Mouse (Mus musculus): ENCODE data around the gene Cpm. TPM values are rescaled to one million over a fixed set of nuclear protein-coding genes. Genes with fewer than 3 reads are reported as not detected.

The Cpm gene
- polyA plus RNA-seq, 1 experiment from 2014 or later = 55.7 TPM

DNA sequence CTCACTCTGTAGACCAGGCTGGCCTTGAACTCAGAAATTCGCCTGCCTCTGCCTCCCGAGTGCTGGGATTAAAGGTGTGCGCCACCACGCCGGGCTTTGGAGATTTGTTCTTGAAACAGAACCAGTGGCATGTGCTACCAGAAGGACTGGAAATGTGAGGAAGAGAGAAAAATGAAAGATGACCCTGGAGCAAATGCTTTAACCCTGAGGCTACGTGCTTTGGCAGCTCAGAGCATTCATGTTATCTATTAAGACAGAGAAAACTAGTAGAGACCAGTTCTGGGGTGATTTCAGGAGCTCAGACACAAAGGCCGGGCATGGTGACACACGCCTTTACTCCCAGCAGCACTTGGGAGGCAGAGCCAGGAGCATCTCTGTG, 9.9 kb downstream of the Cpm start:
- Histone ChIP-seq H3K4me3 (ENCODE audit: low read depth, low read length) (no peak overlapping the region), H3K27me3 (replicated peaks; ENCODE audit: control insufficient read depth, insufficient read depth, low read length) (no peaks in the 10 kb centered on the region), H3K9me3 (ENCODE audit: control insufficient read depth, low read length) (no peaks in the 10 kb centered on the region), H3K27ac (ENCODE audit: low read depth, low read length) (no peak overlapping the region), H3K4me2 (no peak overlapping the region), H3K4me1 (replicated peaks; ENCODE audit: control insufficient read depth, insufficient read depth, low read length) (peaks cover 11% of the 10 kb centered on the region; the same call in 1 of the 2 replicates), H3K36me3 (ENCODE audit: control insufficient read depth, insufficient read depth, low read length) (no peaks in the 10 kb centered on the region), H3K9ac (ENCODE audit: low read depth, low read length) (no peak overlapping the region)
- ATAC-seq (replicated peaks; ENCODE audit: low FRiP score) (no peak), DNase-seq (ENCODE audit: low spot score) (no peak)
- WGBS = 83% methylated on average over 8 of the region's 8 CpGs

DNA sequence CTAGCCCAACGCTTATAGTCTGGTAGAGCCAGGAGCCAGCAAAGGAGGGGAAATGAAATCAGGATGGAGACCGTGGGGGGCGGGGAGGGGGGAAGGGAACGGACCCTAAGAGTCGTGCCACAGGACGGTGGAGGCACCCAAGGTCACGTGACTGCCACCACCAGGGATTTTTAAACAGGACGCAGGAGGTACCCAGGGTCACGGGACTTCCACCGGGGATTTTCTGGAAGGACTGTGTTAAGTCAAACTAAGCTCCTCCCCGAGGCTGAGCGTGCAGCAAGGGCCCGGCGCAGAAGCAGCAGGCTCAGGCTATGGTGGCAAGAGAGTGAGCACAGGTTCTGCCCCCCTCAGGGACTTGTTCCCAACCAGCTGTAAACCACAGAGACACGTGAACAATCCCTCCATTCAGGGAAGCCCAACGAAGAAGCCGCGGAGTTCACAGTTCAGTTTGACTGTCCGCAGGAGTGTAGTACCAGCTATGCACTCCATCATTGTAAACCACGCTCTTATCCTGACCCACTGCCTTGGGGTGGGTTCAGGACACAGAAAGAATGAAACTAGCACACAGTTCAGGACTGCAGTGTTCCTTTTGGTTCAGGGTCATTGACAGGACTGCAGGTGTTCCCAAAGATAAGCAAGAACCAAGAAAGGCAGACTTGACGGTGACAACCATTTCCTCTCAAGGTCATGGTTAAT, 10.7 kb downstream of the Cpm start:
- WGBS = 34% methylated on average over 21 of the region's 21 CpGs
- no peak overlapping the region for H3K27ac ChIP-seq (ENCODE audit: low read depth, low read length)
- ATAC-seq (replicated peaks; ENCODE audit: low FRiP score) = peak; percentile 47
- H3K36me3 ChIP-seq (ENCODE audit: control insufficient read depth, insufficient read depth, low read length) = no peaks in the 10 kb centered on the region
- no peak overlapping the region for H3K9ac ChIP-seq (ENCODE audit: low read depth, low read length)
- H3K27me3 ChIP-seq (replicated peaks; ENCODE audit: control insufficient read depth, insufficient read depth, low read length) = no peaks in the 10 kb centered on the region
- DNase-seq (ENCODE audit: low spot score) = no peak
- H3K9me3 ChIP-seq (ENCODE audit: control insufficient read depth, low read length) = no peaks in the 10 kb centered on the region
- no peak overlapping the region for H3K4me3 ChIP-seq (ENCODE audit: low read depth, low read length)
- H3K4me2 ChIP-seq = peak overlapping the region; percentile 54
- peaks cover 11% of the 10 kb centered on the region; the same call in 1 of the 2 replicates for H3K4me1 ChIP-seq (replicated peaks; ENCODE audit: control insufficient read depth, insufficient read depth, low read length)

DNA sequence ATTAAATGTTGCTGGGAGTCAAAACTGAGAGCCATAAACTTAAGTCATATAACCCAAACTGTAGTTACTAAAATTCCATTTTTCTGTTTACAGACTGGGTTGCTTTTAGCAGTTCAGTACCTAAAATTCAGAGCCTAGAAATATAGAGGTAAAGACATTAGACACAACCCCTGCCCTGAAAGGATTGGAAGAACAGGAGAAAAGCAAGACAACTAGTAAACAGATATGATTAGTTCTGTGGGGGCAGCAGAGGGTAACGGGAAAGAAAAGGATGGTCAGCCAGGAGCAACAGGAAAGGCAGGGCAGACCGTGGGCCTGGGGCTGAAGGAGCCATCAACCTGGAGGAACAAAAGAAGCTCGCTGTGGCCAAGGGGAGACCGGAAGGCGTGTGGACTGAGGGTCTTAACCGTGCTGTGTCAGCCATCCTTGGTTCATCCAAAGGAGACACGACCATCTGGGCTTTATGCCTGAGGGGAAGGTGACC, 11.3 kb downstream of the Cpm start:
- Histone ChIP-seq H3K9ac (ENCODE audit: low read depth, low read length) (no peak overlapping the region), H3K9me3 (ENCODE audit: control insufficient read depth, low read length) (no peaks in the 10 kb centered on the region), H3K4me3 (ENCODE audit: low read depth, low read length) (no peak overlapping the region), H3K27ac (ENCODE audit: low read depth, low read length) (no peak overlapping the region), H3K27me3 (replicated peaks; ENCODE audit: control insufficient read depth, insufficient read depth, low read length) (no peaks in the 10 kb centered on the region), H3K4me2 (no peak overlapping the region), H3K36me3 (ENCODE audit: control insufficient read depth, insufficient read depth, low read length) (no peaks in the 10 kb centered on the region), H3K4me1 (replicated peaks; ENCODE audit: control insufficient read depth, insufficient read depth, low read length) (peaks cover 11% of the 10 kb centered on the region; the same call in 1 of the 2 replicates)
- ATAC-seq (replicated peaks; ENCODE audit: low FRiP score) (no peak), DNase-seq (ENCODE audit: low spot score) (no peak)
- WGBS = 66% methylated on average over 7 of the region's 7 CpGs

DNA sequence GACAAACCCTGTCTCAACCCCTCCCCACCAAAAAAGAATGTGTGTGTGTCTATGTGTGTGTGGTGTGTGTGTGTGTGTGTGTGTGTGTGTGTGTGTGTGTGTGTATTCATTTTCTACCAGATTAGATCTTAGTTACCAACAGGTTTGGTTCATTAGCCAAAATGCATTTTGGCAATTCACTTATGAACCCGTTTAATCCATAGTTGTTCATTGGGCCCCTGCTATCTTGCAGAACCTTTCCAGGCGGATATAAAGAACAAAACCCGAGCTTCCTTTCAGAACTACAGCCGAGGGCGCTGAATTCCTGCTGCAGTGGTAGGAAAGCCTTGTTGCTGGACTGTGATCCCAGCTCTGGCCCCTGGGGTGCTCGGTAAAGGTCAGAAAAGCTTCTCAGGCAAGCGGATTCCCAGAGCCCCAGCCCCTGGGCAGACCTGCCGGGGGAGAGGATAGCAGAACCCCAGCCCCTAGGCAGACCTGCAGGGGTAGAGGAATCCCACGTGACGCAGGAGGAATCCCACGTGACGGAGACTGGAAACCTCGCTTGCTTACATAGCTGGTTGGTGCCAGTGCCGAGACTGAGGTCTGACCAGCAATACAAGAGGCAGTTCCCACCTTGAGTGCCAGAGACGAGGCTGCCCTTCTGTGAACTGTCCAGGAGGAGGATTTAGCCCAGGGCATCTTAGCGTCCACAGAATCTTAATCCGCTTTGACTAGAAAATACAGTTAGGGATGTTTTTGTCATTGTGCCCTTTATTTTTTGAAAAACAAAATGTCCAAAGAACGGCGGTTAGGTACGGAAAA, 12.3 kb downstream of the Cpm start:
- Histone ChIP-seq H3K9me3 (ENCODE audit: control insufficient read depth, low read length) (no peaks in the 10 kb centered on the region), H3K9ac (ENCODE audit: low read depth, low read length) (no peak overlapping the region), H3K4me3 (ENCODE audit: low read depth, low read length) (no peak overlapping the region), H3K27me3 (replicated peaks; ENCODE audit: control insufficient read depth, insufficient read depth, low read length) (no peaks in the 10 kb centered on the region), H3K4me2 (no peak overlapping the region), H3K27ac (ENCODE audit: low read depth, low read length) (no peak overlapping the region), H3K36me3 (ENCODE audit: control insufficient read depth, insufficient read depth, low read length) (no peaks in the 10 kb centered on the region), H3K4me1 (replicated peaks; ENCODE audit: control insufficient read depth, insufficient read depth, low read length) (peaks cover 11% of the 10 kb centered on the region; the same call in 1 of the 2 replicates)
- DNase-seq (ENCODE audit: low spot score) (no peak), ATAC-seq (replicated peaks; ENCODE audit: low FRiP score) (peak; percentile 23; the same call in 1 of the 2 replicates)
- WGBS = 64% methylated on average over 20 of the region's 20 CpGs

DNA sequence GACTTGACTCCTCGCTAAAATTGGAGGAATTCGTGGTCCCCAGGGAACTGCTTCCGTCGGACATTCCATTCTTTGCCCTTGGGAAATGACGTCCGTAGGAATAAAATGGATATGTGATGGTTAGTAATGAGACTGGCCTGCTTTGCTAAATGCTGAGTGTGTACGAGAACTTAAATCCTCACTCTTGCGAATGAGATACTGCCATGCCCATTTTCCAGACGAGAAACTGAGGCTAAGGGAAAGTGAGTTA, 12.8 kb downstream of the Cpm start:
- Histone ChIP-seq H3K9ac (ENCODE audit: low read depth, low read length) (no peak overlapping the region), H3K9me3 (ENCODE audit: control insufficient read depth, low read length) (no peaks in the 10 kb centered on the region), H3K27me3 (replicated peaks; ENCODE audit: control insufficient read depth, insufficient read depth, low read length) (no peaks in the 10 kb centered on the region), H3K4me2 (no peak overlapping the region), H3K36me3 (ENCODE audit: control insufficient read depth, insufficient read depth, low read length) (no peaks in the 10 kb centered on the region), H3K27ac (ENCODE audit: low read depth, low read length) (no peak overlapping the region), H3K4me1 (replicated peaks; ENCODE audit: control insufficient read depth, insufficient read depth, low read length) (peaks cover 11% of the 10 kb centered on the region; the same call in 1 of the 2 replicates), H3K4me3 (ENCODE audit: low read depth, low read length) (no peak overlapping the region)
- no peak for DNase-seq (ENCODE audit: low spot score)
- ATAC-seq (replicated peaks; ENCODE audit: low FRiP score) = no peak
- 81% methylated on average over 9 of the region's 9 CpGs for WGBS

DNA sequence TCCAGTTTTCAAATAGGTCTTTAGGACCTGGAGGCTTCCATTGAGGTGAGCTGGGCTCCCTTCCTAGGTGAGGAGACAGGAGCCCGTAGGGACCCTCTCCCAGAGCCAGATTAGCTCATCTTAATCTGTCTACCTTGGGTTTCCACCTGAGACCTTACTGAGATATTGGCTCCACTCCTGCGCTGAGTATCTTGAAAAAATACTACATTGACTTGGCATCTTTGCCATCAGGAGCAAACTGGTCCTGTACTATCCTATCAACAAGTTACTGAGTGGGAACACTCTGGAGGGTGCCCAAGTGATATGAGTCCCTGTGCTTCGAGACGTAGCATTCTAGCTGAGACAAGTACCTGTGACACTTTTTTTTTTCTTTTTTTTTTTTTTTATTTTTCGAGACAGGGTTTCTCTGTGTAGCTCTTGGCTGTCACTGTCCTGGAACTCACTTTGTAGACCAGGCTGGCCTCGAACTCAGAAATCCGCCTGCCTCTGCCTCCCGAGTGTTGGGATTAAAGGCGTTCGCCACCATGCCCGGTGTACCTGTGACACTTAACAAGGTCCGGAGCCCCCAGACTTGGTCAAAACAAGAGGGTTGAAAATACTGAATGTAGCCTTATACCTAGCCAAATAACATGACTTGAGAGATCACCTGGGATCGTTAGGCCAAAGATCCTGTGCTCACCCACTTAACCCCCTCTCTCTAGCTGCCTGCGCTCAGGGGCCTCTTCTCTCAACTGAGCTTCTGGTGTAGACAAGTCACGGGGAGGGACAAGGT, 13.4 kb downstream of the Cpm start:
- Histone ChIP-seq H3K9me3 (ENCODE audit: control insufficient read depth, low read length) (no peaks in the 10 kb centered on the region), H3K9ac (ENCODE audit: low read depth, low read length) (no peak overlapping the region), H3K4me2 (no peak overlapping the region), H3K36me3 (ENCODE audit: control insufficient read depth, insufficient read depth, low read length) (no peaks in the 10 kb centered on the region), H3K27ac (ENCODE audit: low read depth, low read length) (no peak overlapping the region), H3K4me3 (ENCODE audit: low read depth, low read length) (no peak overlapping the region), H3K27me3 (replicated peaks; ENCODE audit: control insufficient read depth, insufficient read depth, low read length) (no peaks in the 10 kb centered on the region), H3K4me1 (replicated peaks; ENCODE audit: control insufficient read depth, insufficient read depth, low read length) (peaks cover 11% of the 10 kb centered on the region; the same call in 1 of the 2 replicates)
- 88% methylated on average over 15 of the region's 15 CpGs for WGBS
- DNase-seq (ENCODE audit: low spot score) = no peak
- ATAC-seq (replicated peaks; ENCODE audit: low FRiP score) = no peak

DNA sequence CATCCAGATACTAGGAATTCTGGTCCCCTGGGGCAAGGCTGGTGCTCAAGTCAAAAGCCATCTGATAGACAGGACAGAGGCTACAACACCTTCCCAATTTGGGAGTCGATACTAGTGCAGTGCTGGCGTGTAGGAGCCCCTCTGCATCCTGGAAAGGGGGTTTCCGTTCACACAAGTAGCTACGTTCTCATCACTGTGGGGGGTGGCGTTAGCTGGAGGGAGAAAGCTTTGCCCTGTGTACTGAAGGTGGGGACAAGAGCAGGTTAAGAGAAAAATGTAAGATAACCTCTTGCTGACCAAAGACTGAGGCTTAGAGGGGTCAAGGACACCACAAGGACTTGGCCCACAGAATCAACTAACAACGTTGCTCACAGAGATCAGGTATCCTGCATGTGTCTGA, 14.0 kb downstream of the Cpm start:
- Histone ChIP-seq H3K4me1 (replicated peaks; ENCODE audit: control insufficient read depth, insufficient read depth, low read length) (peaks cover 11% of the 10 kb centered on the region; the same call in 1 of the 2 replicates), H3K4me3 (ENCODE audit: low read depth, low read length) (no peak overlapping the region), H3K36me3 (ENCODE audit: control insufficient read depth, insufficient read depth, low read length) (no peaks in the 10 kb centered on the region), H3K27ac (ENCODE audit: low read depth, low read length) (no peak overlapping the region), H3K9ac (ENCODE audit: low read depth, low read length) (no peak overlapping the region), H3K27me3 (replicated peaks; ENCODE audit: control insufficient read depth, insufficient read depth, low read length) (no peaks in the 10 kb centered on the region), H3K4me2 (no peak overlapping the region), H3K9me3 (ENCODE audit: control insufficient read depth, low read length) (no peaks in the 10 kb centered on the region)
- WGBS = 79% methylated on average over 6 of the region's 6 CpGs
- no peak for ATAC-seq (replicated peaks; ENCODE audit: low FRiP score)
- DNase-seq (ENCODE audit: low spot score) = no peak

DNA sequence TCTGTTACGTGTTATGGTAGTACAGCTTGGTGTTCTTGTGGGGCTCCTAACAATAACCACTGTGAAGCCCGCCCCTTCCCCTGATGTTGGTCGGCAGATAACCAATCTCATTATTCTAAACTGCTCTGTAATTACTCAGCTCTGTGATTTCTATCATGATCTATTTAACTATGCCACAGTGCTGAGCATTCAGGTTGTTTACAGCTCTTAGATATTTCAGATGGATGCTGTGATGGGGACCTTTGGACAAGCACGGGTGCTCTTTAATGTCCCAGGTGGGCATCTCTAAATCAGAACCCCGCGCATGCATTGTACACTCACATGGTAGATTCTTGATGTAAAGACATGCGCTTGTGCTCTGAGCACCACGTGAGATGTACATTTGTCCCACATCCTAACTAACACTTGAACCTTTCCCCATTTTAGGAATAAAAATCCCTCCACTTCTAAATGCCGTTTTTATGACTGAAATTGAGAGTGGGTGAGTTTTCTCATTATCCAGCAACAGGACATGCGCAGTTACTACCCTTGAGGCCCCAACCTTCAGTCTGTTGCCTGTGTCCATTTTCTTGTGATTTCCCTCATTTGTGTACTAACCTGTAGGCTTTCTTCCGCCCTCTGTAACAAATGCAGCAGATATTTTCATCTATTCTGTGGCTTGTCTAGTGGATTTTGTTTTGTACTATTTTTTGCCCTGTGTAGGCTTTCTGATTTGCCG, 14.6 kb downstream of the Cpm start:
- WGBS = 82% methylated on average over 12 of the region's 12 CpGs
- no peak for ATAC-seq (replicated peaks; ENCODE audit: low FRiP score)

More for the DNA sequence above, 14.6 kb downstream of the Cpm start:
- H3K36me3 ChIP-seq (ENCODE audit: control insufficient read depth, insufficient read depth, low read length) = no peaks in the 10 kb centered on the region
- H3K27me3 ChIP-seq (replicated peaks; ENCODE audit: control insufficient read depth, insufficient read depth, low read length) = no peaks in the 10 kb centered on the region
- H3K27ac ChIP-seq (ENCODE audit: low read depth, low read length) = no peak overlapping the region
- no peak overlapping the region for H3K9ac ChIP-seq (ENCODE audit: low read depth, low read length)
- no peak for DNase-seq (ENCODE audit: low spot score)
- no peaks in the 10 kb centered on the region for H3K9me3 ChIP-seq (ENCODE audit: control insufficient read depth, low read length)
- H3K4me1 ChIP-seq (replicated peaks; ENCODE audit: control insufficient read depth, insufficient read depth, low read length) = peaks cover 11% of the 10 kb centered on the region; the same call in 1 of the 2 replicates
- H3K4me2 ChIP-seq = no peak overlapping the region
- H3K4me3 ChIP-seq (ENCODE audit: low read depth, low read length) = no peak overlapping the region
